Mouse (Mus musculus) kidney, adult 2 months (tissue): ENCODE measurements around the gene Lbx1.

ENCODE experiments used
- CTCF ChIP-seq: fragments of 200-500 bp; conservative IDR thresholded peaks from 2 replicates; pipeline ENCODE4 v1.5.1; 2011; ENCODE audit warnings: low read depth, mild to moderate bottlenecking, control low read depth, low read length, moderate library complexity, mixed read lengths; ENCODE audit not compliant: insufficient read depth, insufficient read length
- POLR2A ChIP-seq: fragments of 200-500 bp; IDR thresholded peaks from one replicate; pipeline ENCODE4 v1.6.1; 2011; ENCODE audit warnings: low read depth, low read length, control low read depth

DNA sequence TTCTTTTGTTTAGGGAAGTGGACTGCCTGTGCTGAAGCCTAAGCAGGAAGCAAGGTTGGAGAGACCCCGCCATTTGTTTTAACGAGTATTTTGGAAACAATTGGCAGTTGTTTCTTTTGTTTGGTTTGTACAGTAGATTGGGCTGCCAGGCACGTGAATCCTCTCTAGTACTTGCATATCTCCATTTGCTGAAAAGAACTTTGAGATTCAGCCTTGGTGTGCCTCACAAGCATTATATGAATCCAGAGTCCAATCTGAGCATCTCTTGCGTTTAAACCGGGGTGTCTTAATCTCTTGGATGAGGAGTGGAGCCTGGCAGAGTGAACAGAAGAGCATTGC lies 7.6 kb upstream of the Lbx1 start:
- TF ChIP-seq CTCF: no peak
- TF ChIP-seq POLR2A: no peak
